Mouse (Mus musculus) liver, postnatal 0 days (tissue): ENCODE data around the gene Mat2a.

Source experiments
- CTCF ChIP-seq: sonication (generic); IDR thresholded peaks from 2 replicates; pipeline ENCODE4 v1.5.1; 2016; ENCODE audit warnings: antibody characterized with exemption, low read depth
- EP300 ChIP-seq: IDR thresholded peaks from 2 replicates; pipeline ENCODE4 v1.6.1; 2016; ENCODE audit warnings: antibody characterized with exemption, low read depth, mild to moderate bottlenecking

DNA sequence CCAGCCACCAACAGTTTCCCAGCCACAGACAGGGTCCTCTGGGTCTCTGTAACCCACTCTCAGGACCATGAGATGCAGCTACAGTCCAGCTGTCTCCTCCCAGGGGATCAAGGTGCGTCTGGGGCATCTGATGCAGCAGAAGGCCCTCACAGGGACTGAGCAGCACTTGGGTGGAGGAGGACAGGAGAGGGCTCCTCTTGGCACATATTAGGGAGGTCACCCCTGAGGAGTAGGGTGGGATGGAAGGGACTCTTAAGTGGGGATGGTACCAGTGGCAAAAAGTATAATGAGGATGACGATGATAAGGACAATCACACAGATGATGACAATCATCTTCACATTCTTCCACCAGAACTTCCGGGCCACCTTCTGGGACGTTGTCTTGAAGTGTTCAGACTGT lies 54.1 kb downstream of the Mat2a start:
- TF ChIP-seq CTCF = no peak
- no peak for TF ChIP-seq EP300
